Mouse (Mus musculus): Measurements from ENCODE around the gene Cadm4. TPM values are rescaled to one million over a fixed set of nuclear protein-coding genes. Genes with fewer than 3 reads are reported as not detected.
"Not testable (repeated sequence)": the region's sequence is repeated elsewhere in the genome, so short reads cannot be mapped to it uniquely, and the experiment has no call there.

Gene Cadm4
- total RNA-seq, 2 experiments from 2014 or later = 137 to 142 TPM

DNA sequence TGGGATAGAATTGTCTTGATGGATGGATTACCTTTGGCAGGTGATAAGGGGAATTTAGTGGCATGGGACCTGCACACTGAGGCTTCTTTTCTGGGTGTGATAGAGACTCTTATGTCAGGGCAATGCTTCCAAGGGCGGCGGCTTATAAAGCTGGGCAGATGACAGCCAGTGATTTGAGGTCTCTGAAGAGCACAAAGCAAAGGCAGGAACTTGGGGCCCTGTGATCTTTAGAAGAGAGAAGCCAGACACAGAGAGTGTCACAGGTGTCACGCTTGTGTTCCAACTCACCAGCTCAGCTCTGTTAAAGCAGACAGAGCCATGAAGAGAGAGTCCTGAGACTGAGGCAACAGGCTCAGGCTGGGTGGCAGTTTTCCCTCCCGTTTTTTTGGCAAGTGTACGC lies 13.9 kb upstream of the Cadm4 start:
- no peak for DNase-seq

DNA sequence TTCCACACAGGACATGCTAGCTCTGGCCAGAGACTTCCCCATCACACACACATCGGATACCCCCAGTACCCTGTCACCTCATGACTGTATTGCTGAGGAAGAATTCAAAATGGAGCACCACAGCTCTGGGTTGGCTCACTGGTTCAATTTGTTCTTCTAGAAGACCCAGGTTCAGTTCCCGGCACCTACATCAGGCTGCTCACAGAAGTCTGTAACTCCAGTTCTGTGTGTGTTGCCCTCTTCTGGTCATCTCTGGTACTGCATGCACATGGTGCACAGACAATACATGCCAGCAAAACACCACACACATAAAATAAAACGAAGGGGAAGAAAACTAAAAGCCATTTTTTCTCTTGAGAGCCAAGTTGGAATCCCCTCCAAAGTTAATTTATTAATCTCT lies 12.7 kb upstream of the Cadm4 start:
- DNase-seq = no peak

GRCm38 (mm10) chr7:24470356-24470755 lies 11.5 kb upstream of the Cadm4 start:
- no peak for DNase-seq

DNA sequence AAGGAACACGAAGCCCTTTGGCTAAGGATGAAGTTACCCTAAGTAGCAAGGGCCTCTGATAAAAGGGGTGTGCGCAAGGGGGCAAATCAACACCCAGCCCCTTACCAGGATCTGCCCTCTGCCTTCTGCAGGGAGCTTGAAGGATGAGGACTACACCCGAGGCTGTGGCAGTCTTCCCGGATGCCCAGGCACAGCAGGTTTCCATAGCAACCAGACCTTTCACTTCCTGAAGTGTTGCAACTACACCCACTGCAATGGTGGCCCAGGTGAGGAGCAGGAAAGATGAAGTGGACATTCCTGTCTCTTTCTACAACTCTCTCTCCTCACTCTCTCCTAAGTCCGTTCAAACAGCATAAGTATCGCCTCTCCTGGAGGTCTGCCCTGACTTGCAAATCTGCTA lies 9.4 kb upstream of the Cadm4 start:
- DNase-seq = no peak

DNA sequence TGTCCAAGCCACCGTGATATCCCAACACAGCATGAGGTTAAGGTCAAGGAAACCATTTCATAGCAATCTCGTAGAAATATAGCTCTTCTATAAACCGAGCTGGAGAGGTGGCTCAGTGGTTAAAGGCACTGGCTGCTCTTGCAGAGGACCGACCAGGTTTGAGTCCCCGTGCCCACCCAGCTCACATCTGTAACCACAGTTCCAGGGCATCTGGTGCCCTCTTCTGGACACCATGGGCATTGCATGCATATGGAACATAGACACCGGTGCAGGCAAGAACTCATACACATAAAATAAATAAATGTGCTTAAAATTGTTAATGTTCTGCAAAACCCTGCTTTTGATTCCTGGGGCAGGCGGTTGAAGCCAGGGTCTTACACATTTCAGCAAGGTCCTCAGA lies 8.9 kb upstream of the Cadm4 start:
- no peak for DNase-seq

GRCm38 (mm10) chr7:24473913-24474529 lies 7.8 kb upstream of the Cadm4 start:
- peak; percentile 68 to 73 for DNase-seq

- peak; percentile 62 to 71 for DNase-seq
Measured at GRCm38 (mm10) chr7:24474811-24475506, 6.9 kb upstream of the Cadm4 start.

DNA sequence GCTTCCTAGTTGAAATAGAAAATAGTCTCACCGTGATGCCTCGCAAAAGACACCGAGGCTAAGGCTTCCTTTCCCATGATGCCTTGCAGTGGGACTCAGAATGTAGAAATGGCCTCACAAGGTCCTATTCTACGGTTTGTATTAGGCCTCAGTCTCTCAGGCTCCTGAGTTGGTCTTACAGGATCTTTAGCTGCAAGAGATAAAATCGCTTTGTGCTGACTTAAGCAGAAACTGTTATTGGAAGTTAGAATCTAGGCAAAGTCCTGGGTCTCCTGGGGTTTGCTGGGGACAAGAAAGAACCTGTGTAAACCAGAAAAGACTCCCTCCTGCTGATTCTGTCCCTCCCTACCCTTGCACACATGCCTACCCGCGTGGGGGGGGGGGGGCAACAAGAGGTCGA lies 5.5 kb upstream of the Cadm4 start:
- no peak for DNase-seq

DNA sequence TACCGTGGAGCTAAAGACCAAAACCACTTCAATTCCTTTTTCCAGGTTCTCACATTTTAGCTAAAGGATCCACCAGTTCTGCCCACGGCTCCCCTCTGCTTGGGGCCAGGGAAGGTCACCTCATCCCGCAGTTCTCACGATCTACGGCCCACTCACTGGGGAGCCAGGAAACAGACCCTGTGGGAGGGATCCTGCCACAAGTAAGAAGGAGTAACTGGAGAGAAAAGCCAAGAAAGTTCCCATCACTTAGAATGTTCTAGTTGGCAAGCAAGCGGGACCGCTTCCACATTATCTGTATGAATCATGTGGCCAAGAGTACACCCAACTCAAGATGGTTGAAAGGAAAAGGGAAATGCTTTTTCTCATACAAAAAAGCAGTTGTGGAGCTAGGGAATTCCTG lies 5.0 kb upstream of the Cadm4 start:
- no peak for DNase-seq

- DNase-seq = no peak
Measured at GRCm38 (mm10) chr7:24478911-24479310, 2.9 kb upstream of the Cadm4 start.

DNA sequence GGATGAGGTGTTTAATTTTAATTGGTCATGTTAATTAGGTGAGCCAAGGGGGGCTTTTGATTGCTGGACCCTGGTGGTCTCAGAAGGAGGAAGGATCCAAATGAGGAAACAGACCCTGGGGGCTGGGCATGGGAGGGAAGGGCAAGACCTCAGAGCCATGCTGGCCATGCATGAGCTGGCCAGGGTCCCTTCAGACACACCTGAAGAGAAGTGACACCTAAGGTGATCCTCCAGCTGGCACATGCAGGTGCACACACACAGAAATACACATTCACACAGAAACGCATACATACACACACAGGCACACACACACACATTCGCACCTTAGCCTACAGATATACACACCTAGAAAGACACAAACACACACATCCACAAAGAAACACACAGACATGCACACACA lies 2.1 kb upstream of the Cadm4 start:
- DNase-seq = no peak

DNA sequence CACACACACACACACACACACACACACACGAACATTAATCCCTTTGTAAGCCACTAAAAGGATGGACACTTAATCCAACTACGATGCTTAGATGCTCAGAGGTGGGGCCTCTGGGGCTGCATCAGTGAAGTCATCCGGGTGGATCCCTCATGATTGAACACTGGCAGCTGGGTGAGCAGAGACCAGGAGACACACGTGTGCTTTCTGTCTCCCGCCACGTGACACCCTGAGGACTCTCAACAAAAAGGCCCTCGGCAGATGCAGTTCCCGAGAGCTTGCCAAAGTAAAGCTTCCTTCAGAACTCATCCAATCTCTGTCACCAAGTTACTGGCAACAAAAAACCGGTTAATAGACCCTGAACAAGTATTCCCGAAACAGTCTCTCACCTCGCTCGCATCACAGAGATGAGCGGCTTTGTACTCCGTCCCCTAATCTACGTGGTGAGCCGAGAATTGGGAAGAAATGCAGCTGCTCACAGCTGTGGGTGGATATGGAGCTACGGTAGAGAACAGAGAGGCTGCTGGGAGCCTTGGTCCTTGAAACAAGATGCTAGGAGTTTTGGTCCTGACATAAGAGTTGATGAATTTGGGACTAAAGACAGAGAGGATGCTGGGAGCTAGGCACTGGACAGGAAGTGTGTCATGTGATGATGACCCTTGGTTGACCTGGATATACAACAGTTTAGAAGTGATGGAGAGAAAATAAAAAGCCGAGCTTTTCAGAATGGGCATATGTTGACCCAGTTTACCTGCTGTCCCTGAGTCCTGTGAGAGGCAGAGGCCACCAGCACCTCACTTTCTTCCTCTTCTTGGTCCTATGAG lies 1.5 kb upstream of the Cadm4 start:
- no peak for DNase-seq

GRCm38 (mm10) chr7:24480986-24481473 lies 793 bp upstream of the Cadm4 start:
- no peak for DNase-seq

DNA sequence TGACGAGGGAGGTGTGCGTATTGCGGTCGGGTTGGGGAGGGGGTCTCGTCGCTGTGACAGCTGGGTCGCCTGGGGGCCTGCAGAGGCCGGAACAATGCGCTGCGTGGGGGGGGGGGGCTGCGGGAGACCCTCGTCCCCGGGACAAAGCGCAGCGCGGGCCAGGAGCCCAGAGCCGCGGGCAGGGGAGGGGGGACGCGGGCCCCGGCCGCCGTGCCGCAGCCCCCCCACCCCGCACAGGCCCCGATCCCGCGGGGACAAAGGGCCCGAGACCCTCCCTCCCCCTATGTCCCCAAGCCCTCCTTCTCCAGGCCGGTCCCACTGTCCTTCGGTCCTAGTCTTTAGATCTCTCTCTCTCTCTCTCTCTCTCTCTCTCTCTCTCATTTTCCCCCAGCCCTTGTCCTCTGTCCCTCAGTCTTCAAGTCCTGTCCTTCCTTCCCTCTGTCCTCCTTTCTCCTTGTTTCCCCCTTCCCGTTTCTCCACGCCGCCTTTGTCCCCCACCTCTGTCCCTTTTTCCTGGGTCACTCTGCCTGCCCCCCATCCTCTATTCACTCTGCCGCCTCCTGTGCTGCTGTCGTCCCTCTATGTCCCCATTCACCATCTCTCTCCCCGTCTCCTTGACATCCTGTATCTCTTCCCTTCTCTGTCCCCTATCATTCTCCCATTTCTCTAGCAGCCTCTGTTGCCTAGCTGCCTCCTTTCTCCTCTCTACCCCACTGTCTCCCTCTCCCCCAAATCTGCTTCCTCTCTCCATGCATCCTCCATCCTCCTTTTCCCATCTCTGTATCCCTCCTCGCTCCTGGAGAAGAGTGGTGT lies 591 bp downstream of the Cadm4 start:
- DNase-seq = no peak

DNA sequence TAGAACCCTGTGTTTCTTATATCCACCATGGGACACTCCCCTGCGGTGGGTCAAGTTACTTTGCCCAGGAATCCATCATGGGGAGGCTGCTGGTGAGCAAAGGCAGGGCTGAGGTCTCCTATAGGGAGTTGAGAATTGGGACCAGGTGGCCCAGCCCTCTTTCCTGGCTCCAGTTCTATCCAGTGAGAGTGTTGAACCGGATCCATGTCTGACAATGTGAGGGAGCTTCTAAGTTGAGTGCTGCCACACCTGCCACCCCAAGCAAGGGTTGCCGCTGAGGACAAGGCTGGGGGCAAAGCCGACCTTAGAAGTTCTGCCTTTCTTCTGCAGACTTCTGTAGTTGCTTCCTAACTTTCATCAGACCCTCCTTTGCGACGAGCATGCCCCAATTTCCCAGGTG lies 1.5 kb downstream of the Cadm4 start:
- DNase-seq = not testable (repeated sequence)

- DNase-seq = no peak
Measured at GRCm38 (mm10) chr7:24485481-24485880, 3.7 kb downstream of the Cadm4 start.

DNA sequence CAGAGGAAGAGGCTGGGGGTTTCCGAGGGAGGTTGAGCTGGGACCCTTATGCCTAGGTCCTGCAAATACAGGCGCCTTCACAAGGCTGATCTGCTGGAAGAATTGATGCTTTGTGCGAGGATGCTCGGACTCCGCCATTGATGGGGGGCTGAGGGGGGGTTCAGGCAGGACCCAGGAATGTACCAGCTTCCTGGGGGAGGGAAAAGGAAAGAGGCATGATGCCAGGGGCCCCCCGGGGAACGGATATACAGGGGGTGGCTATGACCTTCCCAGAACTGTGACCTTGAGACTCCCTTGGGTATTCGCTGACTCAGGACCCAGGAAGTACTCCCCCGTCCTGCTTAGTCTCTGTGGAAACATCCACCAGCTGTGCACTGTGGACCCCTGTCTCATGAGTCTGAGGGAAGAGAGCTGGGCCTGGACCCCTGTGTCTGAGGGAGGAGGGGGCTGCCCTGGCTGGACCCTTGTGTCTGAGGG lies 4.9 kb downstream of the Cadm4 start:
- DNase-seq = no peak

DNA sequence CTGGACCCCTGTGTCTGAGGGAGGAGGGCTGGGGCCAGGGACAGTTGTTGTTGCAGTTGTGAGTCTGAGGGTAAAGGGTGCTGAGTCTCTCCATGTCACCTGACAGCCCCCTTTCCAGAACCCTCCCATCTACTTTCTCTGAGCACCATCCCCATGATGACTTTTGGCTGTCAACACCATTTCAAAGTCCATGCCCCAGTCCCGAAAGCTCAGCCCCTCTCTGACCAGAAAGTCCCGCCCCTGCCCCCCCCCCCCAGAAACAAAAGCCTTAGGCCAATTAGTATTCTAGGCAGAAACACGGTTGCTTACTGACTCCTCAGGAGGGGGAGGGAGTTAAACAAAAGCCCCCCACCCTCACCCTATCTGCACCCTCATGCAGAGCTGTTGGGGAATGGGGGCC lies 5.6 kb downstream of the Cadm4 start:
- DNase-seq = no peak

- no peak for DNase-seq
Measured at GRCm38 (mm10) chr7:24488303-24488702, 6.5 kb downstream of the Cadm4 start.

DNA sequence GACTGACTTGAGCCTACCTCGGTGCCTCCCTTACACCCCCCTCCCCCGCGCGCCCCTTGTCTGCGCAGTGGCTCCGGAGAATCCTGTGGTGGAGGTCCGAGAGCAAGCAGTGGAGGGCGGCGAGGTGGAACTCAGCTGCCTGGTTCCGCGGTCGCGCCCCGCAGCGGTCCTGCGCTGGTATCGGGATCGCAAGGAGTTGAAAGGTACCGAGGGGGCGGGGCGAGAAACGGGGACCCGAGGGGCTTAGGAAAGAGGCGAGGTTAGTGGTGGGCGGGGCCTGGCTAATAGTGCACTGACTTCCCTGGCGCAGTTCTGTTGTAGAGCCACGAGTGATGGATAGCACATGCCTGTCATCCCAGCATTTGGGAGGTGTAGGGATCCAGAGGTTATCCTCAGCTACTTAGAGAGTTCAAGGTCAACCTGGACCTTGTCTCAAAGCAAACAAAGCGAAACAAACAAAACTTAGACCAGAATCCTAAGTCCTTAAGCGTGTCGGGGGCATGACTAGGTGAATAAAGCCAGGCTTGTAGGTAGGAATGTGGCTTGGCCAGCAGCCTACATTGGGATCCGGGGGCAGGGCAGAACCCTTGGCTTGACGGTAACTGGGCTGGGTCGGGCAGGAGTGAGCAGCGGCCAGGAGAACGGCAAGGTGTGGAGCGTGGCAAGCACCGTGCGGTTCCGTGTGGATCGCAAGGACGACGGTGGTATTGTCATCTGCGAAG lies 18.2 kb downstream of the Cadm4 start:
- no peak for DNase-seq

GRCm38 (mm10) chr7:24500929-24501328 lies 19.1 kb downstream of the Cadm4 start:
- no peak for DNase-seq

DNA sequence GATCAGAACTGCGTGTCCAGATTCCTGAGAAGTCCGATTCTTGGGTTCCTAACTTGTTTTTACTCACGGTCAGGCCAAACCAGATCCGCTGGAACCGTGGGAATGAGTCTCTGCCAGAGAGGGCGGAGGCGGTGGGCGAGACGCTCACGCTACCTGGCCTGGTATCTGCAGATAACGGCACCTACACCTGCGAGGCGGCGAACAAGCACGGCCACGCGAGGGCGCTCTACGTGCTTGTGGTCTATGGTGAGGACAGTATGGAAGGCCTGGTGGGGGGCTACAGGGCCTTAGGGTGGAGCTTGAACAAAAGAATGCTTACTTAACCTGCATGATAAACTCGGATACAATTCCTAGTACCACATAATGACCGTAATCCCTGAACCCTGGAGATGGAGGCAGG lies 19.7 kb downstream of the Cadm4 start:
- no peak for DNase-seq
